Comparison of ENCODE assay signal across 8 mouse cellular contexts in genomic region chr6:121245127-121246036, GRCm38 (mm10). TPM values are rescaled to one million over a fixed set of nuclear protein-coding genes. Genes with fewer than 3 reads are reported as not detected.
DNase-seq lines count a peak whose midpoint lies in the region; ATAC-seq and TF ChIP-seq lines count a peak whose summit lies in the region.

TSS of gene Usp18 (plus strand) at chr6:121245906.

- H3K36me3 ChIP-seq in hindbrain, embryonic 12.5 days = no peaks in the 10 kb centered on the region

- in situ Hi-C loops in Patski (cut with MboI; ENCODE audit: low pct_unique_long_range_greater_than_20kb) = no loop called here

- H3K4me2 ChIP-seq in hindbrain, embryonic 12.5 days (replicated peaks) = peak within 1 kb of the TSS; percentile 59

- H3K4me1 ChIP-seq in hindbrain, embryonic 12.5 days = no peaks in the 10 kb centered on the region

- TF ChIP-seq CTCF in Patski (IDR thresholded peaks at IDR 0.05) = no peak

- DNase-seq in Patski (ENCODE audit: low read depth, low spot score) = peak; percentile 10
- DNase-seq in cerebellum, postnatal 10 days = peak; percentile 88 to 92
- DNase-seq in frontal cortex, postnatal 10 days (ENCODE audit: low spot score in 2 of 2) = peak; percentile 44 to 58
- peak; percentile 50 to 64 for DNase-seq in layer of hippocampus, postnatal 14 days (ENCODE audit: low spot score in 2 of 2)
- peak; percentile 95 for DNase-seq in lung, postnatal 10 days
- peak; percentile 84 for DNase-seq in ovary, postnatal 14 days (ENCODE audit: low spot score)
- peak; percentile 73 to 82 for DNase-seq in thymus, postnatal 10 days (ENCODE audit: low spot score in 2 of 2)

- H3K27me3 ChIP-seq in Patski = peaks cover 11% of the 10 kb centered on the region
- peaks cover 24% of the 10 kb centered on the region for H3K27me3 ChIP-seq in hindbrain, embryonic 12.5 days

- POLR2A ChIA-PET in Patski (lab: Charles Lee) = no interaction called here

- WGBS in hindbrain, embryonic 12.5 days = 10% methylated on average over 35 of the region's 35 CpGs

- H3K4me3 ChIP-seq in hindbrain, embryonic 12.5 days = peak within 1 kb of the TSS; percentile 43

- no peaks in the 10 kb centered on the region for H3K9me3 ChIP-seq in hindbrain, embryonic 12.5 days (replicated peaks)

- ATAC-seq in Patski = peak; percentile 99
- peak; percentile 90 for ATAC-seq in hindbrain, embryonic 12.5 days (ENCODE audit: low FRiP score)

- no peak within 1 kb of the TSS for H3K27ac ChIP-seq in hindbrain, embryonic 12.5 days

- H3K9ac ChIP-seq in hindbrain, embryonic 12.5 days = peak within 1 kb of the TSS; percentile 13; the same call in 1 of the 2 replicates

- CTCF ChIA-PET in Patski (lab: Charles Lee) = no interaction called here

RNA-seq across cellular contexts. Expression of gene Usp18, which starts in this region (rescaled TPM):
- polyA plus RNA-seq in Patski (2021) = 1.0 TPM
- 1.2 and 1.4 TPM in 2 replicates for polyA plus RNA-seq in hindbrain, embryonic 12.5 days (2016; fragmentation: Nextera tagmentation; extraction: Ambion mirVana)
- total RNA-seq in layer of hippocampus, postnatal 14 days (2021) = not detected

Comparison
In these comparisons a context has a peak if more than half of its experiments do, and no peak if none do; other contexts are left out.
1. Peak in DNase-seq in layer of hippocampus, postnatal 14 days; RNA of the gene not detected or under 1 TPM.
2. DNase-seq: peak in every context shown above with its lines; median percentile 95 in lung, postnatal 10 days; 90 in cerebellum, postnatal 10 days; 84 in ovary, postnatal 14 days; 78 in thymus, postnatal 10 days; 57 in layer of hippocampus, postnatal 14 days; 51 in frontal cortex, postnatal 10 days; 10 in Patski.